Mouse (Mus musculus) heart, adult 2 months (tissue): ENCODE measurements around the gene Aanat. TPM values are rescaled to one million over a fixed set of nuclear protein-coding genes. Genes with fewer than 3 reads are reported as not detected.
A peak's percentile ranks its signal among the peaks of the same experiment; 100 is the strongest.
"Not testable (repeated sequence)": the region's sequence is repeated elsewhere in the genome, so short reads cannot be mapped to it uniquely, and the experiment has no call there.

ENCODE experiments used
- DNase-seq, 2 experiments: peaks; one replicate each; pipeline ENCODE4 v3.0.0; 2021
- H3K27ac ChIP-seq: fragments of 200-600 bp; 2 replicates; pipeline ENCODE4 v1.8.1; 2022
- H3K27me3 ChIP-seq: fragments of 200-500 bp; 2 replicates; pipeline ENCODE4 v1.6.1; 2012; ENCODE audit warnings: mild to moderate bottlenecking, low read length, inconsistent platforms, mixed read lengths; ENCODE audit not compliant: control insufficient read depth, insufficient read depth
- H3K36me3 ChIP-seq: fragments of 200-500 bp; 2 replicates; pipeline ENCODE4 v1.6.1; 2012; ENCODE audit warnings: low read length, inconsistent platforms; ENCODE audit not compliant: control insufficient read depth, insufficient read depth
- H3K4me1 ChIP-seq: fragments of 200-500 bp; 2 replicates; pipeline ENCODE4 v1.6.1; 2011; ENCODE audit warnings: low read length; ENCODE audit not compliant: control insufficient read depth, insufficient read depth
- H3K4me3 ChIP-seq: fragments of 200-600 bp; 2 replicates; pipeline ENCODE4 v1.8.1; 2022
- H3K79me2 ChIP-seq: fragments of 200-500 bp; replicated peaks from 2 replicates; pipeline ENCODE4 v1.6.1; 2012; ENCODE audit warnings: mild to moderate bottlenecking, inconsistent platforms, low read length, moderate library complexity, mixed read lengths; ENCODE audit not compliant: control insufficient read depth, insufficient read depth
- H3K9ac ChIP-seq: fragments of 200-500 bp; 2 replicates; pipeline ENCODE4 v1.6.1; 2012; ENCODE audit warnings: low read depth, mild to moderate bottlenecking, control low read depth, inconsistent platforms, low read length, mixed read lengths
- CTCF ChIP-seq: fragments of 200-600 bp; IDR thresholded peaks from 2 replicates; pipeline ENCODE4 v1.8.1; 2022; ENCODE audit warnings: antibody characterized with exemption, mild to moderate bottlenecking, moderate library complexity
- EP300 ChIP-seq: fragments of 200-500 bp; IDR thresholded peaks from 2 replicates; pipeline ENCODE4 v1.6.1; 2011; ENCODE audit warnings: low read depth, low read length, control low read depth; ENCODE audit not compliant: insufficient read depth
- POLR2A ChIP-seq: fragments of 200-500 bp; IDR thresholded peaks from 2 replicates; pipeline ENCODE4 v1.6.1; 2011; ENCODE audit warnings: mild to moderate bottlenecking, low read depth, low read length, control low read depth; ENCODE audit not compliant: insufficient read depth
- WGBS: fragments of 180-500 bp; shearing (Covaris S2); methylation state at CpG from one replicate; pipeline ENCODE4 v1.1.7; 2018; 5-methylcytosine and 5-hydroxymethylcytosine counted together
- intact Hi-C: fragments of 180-260 bp; cut with DNase I; formaldehyde crosslinking; loops from one replicate; pipeline ENCODE4 v1.15.1; 2025
- polyA plus RNA-seq: library from polyadenylated mRNA; depleted of rRNA; stranded (reverse); fragments of >200 nt; gene quantifications from 2 replicates; pipeline ENCODE4 v1.2.3, GENCODE M21; 2012
- total RNA-seq, 2 experiments: library from RNA; stranded (reverse); gene quantifications; 2 replicates each; pipeline ENCODE4 v1.2.3; 2021

Gene Aanat
- total and polyA plus RNA-seq, 3 experiments: not detected

DNA sequence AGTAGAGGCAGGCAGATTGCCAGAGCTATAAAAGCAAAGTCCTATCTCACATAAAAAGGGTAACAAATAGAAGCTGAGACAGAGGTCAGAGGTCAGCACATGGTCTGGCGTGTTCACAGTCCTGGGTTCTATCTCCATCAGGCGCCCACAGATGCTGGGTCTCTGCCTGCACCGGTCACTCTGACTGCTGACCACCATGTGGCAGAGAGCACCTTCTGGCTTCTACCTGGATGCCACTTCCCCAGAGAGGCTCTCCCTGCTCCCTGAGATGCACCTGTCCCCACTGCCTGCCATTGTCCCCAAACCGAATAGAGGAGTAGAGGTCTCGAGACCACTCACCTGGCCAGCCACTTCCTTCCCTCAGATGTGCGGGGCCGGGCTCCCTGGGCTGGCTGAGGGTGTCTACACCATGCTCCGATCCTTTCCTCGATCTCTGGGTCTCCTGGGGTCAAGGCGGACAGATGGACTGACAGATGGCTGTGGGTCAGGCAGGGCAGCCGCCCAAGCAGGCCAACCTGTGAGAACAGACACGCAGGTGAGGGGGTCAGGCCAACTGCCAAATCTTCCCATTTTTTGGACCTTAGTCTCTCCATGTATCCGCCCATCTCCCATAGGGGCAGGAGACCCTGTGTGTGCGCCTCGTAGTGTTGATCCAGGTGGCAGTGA is 23.9 kb downstream of the Aanat start:
- Histone ChIP-seq H3K4me3 (no peak overlapping the region), H3K27me3 (no peaks in the 10 kb centered on the region), H3K36me3 (no peaks in the 10 kb centered on the region), H3K9ac (no peak overlapping the region), H3K27ac (no peak overlapping the region), H3K79me2 (peaks cover 5% of the 10 kb centered on the region), H3K4me1 (peaks cover 8% of the 10 kb centered on the region)
- intact Hi-C loops: no loop called here
- DNase-seq: no peak
- 84% methylated on average over 15 of the region's 15 CpGs for WGBS
- no peak for TF ChIP-seq POLR2A
- TF ChIP-seq EP300: no peak
- TF ChIP-seq CTCF: no peak

DNA sequence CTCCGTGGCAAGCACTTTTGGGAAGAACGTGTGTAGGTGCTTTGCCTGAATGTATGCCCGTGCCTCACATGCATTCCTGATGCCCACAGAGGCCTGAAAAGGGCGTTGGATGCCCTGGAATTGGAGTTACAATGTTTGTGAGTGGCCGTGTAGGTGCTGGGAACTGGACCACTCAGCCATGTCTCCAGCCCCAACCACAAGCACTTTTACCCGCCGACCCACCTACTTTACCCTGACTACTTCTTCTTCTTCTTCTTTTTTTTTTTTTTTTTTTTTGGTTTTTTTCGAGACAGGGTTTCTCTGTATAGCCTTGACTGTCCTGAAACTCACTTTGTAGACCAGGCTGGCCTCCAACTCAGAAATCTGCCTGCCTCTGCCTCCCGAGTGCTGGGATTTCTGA is 24.9 kb downstream of the Aanat start:
- intact Hi-C loops, H3K27ac ChIP-seq: not testable (repeated sequence)
- 90% methylated on average over 9 of the region's 9 CpGs for WGBS

DNA sequence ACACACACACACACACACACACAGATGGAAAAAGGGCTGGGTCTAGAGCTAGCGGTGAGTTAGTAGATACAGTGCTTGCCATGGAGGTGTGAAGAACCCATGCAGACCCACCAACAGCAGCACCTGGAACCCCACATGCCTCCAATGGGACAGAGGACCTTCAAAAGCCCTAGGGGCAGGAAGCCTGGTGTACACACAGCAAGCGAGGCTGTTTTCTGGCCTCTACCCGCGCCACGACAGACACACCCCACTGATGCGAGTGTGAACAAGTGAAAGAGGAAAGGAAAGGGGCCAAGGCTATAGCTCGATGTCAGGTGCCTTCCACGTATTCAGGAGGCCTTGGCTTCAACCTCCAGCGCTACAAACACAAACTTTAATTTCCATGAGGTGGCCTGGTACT is 25.7 kb downstream of the Aanat start:
- Histone ChIP-seq H3K79me2 (peaks cover 8% of the 10 kb centered on the region), H3K4me1 (peaks cover 20% of the 10 kb centered on the region), H3K36me3 (peaks cover 2% of the 10 kb centered on the region; the same call in 1 of the 2 replicates), H3K9ac (no peak overlapping the region), H3K27ac (no peak overlapping the region), H3K27me3 (no peaks in the 10 kb centered on the region), H3K4me3 (no peak overlapping the region)
- DNase-seq: no peak
- 88% methylated on average over 9 of the region's 9 CpGs for WGBS
- TF ChIP-seq POLR2A (no peak), CTCF (no peak), EP300 (no peak)
- intact Hi-C loops: no loop called here

More for the DNA sequence above, 24.9 kb downstream of the Aanat start:
- not testable (repeated sequence) for H3K36me3 ChIP-seq, H3K4me3 ChIP-seq, H3K27me3 ChIP-seq, H3K79me2 ChIP-seq, DNase-seq, H3K9ac ChIP-seq
- H3K4me1 ChIP-seq: peaks cover 13% of the 10 kb centered on the region

DNA sequence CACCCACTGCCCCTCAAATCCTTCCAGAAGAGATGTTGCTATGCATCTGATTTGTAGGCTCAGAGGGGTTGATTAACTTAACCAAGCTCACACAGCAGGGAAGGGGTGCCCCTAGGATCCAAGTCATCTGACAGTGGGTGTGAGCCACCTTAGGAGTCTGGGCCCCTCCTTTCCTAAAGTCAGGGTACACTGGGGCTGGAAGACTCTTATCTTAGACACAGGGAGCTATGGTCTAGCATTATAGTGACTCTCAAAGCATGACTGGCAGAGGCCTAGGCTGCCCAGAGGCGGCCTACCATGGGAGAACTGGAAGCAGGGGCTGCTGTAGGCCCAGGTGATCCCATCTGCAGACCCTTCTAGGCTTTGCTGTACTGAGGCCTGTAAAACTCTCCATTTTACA is 26.3 kb downstream of the Aanat start:
- Histone ChIP-seq H3K27ac (no peak overlapping the region; the same call in 1 of the 2 replicates), H3K4me1 (peaks cover 23% of the 10 kb centered on the region)
- WGBS: 100% methylated on average over 1 of the region's 1 CpGs

DNA sequence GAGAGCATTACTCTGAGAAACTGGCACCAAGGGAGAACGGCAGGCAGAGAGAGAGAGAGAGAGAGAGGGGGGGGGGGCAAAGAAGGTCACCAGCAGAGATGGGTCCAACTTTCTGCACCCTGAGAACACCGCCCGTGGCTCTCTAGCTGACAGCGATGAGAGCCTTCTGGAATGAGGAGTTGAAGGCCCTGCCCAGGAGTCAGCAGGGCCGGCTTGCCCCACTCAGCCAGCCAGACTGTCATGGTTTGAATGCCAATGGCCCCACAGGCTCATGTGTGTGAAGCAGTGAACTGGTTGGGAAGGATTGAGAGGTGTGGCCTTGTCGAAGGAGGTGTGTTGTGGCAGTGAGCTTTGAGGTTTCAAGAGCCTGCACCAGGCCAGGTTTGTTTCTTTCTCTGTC is 27.0 kb downstream of the Aanat start:
- no peak for DNase-seq
- Histone ChIP-seq H3K4me1 (peaks cover 30% of the 10 kb centered on the region), H3K27me3 (no peaks in the 10 kb centered on the region), H3K79me2 (peaks cover 6% of the 10 kb centered on the region; the same call in 1 of the 2 replicates), H3K4me3 (no peak overlapping the region), H3K36me3 (peaks cover 2% of the 10 kb centered on the region; the same call in 1 of the 2 replicates), H3K9ac (no peak overlapping the region), H3K27ac (no peak overlapping the region)
- intact Hi-C loops: no loop called here
- TF ChIP-seq EP300: no peak
- no peak for TF ChIP-seq CTCF
- no peak for TF ChIP-seq POLR2A
- WGBS: 71% methylated on average over 6 of the region's 6 CpGs

More for the DNA sequence above, 26.3 kb downstream of the Aanat start:
- Histone ChIP-seq H3K27me3 (no peaks in the 10 kb centered on the region), H3K79me2 (peaks cover 6% of the 10 kb centered on the region; the same call in 1 of the 2 replicates), H3K36me3 (peaks cover 2% of the 10 kb centered on the region; the same call in 1 of the 2 replicates), H3K4me3 (no peak overlapping the region), H3K9ac (no peak overlapping the region)
- DNase-seq: no peak
- TF ChIP-seq EP300 (no peak), POLR2A (no peak), CTCF (no peak)
- intact Hi-C loops: no loop called here

DNA sequence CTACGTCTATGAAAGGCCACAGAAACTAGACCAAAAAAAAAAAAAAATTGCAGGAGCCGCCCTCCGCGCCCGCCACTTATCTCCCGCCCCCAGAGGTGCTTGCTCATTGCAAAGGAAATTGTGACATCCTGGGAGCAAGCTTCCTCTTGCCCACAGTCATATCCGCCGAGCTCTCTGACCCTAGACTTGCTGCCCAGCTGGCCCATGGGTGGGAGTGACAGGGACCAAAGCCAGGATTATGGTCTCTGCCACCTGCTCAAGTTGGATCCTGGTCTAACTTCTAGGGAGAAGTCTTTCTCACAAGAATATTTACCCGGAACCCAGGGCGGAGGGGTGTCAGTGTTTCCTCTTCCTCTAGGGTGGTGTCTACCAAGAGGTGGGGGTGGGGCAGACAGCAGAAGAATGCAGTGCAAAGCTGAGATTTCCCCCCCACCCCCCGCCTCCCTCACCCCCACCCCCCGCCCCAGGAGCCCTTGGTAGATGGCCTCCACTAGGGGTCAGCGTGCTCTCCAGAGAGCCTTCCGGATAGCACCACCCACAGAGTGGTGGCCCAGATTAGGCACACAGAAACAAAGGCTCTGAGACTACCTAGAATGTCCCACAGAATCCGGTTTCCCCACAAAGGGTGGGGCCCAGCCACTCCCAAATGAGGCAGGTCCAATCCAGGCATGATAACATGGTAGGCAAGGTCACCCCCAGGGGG is 29.7 kb downstream of the Aanat start:
- peaks cover 51% of the 10 kb centered on the region for H3K4me1 ChIP-seq
- intact Hi-C loops: no loop called here
- H3K36me3 ChIP-seq: peaks cover 2% of the 10 kb centered on the region; the same call in 1 of the 2 replicates
- H3K27ac ChIP-seq: peak overlapping the region; percentile 90
- TF ChIP-seq CTCF (peak; percentile 63), EP300 (peak; percentile 49; the same call in 1 of the 2 replicates), POLR2A (no peak; the same call in 1 of the 2 replicates)
- peaks cover 6% of the 10 kb centered on the region for H3K79me2 ChIP-seq
- WGBS: 25% methylated on average over 15 of the region's 15 CpGs
- peak; percentile 79 to 84 for DNase-seq
- peak overlapping the region; percentile 21; the same call in 1 of the 2 replicates for H3K4me3 ChIP-seq
- no peaks in the 10 kb centered on the region for H3K27me3 ChIP-seq
- H3K9ac ChIP-seq: peak overlapping the region; percentile 20; the same call in 1 of the 2 replicates
